Mouse (Mus musculus): Measurements from ENCODE around the gene Hras. TPM values are rescaled to one million over a fixed set of nuclear protein-coding genes. Genes with fewer than 3 reads are reported as not detected.

The Hras gene
- polyA plus RNA-seq, 1 experiment, result 91.5 TPM

GRCm38 (mm10) chr7:141168518-141168953 is 25.3 kb downstream of the Hras start:
- Histone ChIP-seq H3K4me3 (replicated peaks; ENCODE audit: extremely low read depth, low read depth, low read length) (peak overlapping the region; percentile 78), H3K4me1 (ENCODE audit: control insufficient read depth, insufficient read depth, low read length) (peaks cover 19% of the 10 kb centered on the region)
- WGBS, result 7% methylated on average over 22 of the region's 22 CpGs
- TF ChIP-seq POLR2A (IDR thresholded peaks at IDR 0.05; ENCODE audit: borderline replicate concordance, extremely low read depth, low read depth, low read length) (peak; percentile 63; the same call in 1 of the 2 replicates), CTCF (IDR thresholded peaks at IDR 0.05; ENCODE audit: insufficient read depth, low read length) (no peak)
- DNase-seq, result peak; percentile 68

GRCm38 (mm10) chr7:141167901-141168517 is 25.8 kb downstream of the Hras start:
- peaks cover 17% of the 10 kb centered on the region for H3K4me1 ChIP-seq (ENCODE audit: control insufficient read depth, insufficient read depth, low read length)
- TF ChIP-seq CTCF (IDR thresholded peaks at IDR 0.05; ENCODE audit: insufficient read depth, low read length), result no peak
- TF ChIP-seq POLR2A (IDR thresholded peaks at IDR 0.05; ENCODE audit: borderline replicate concordance, extremely low read depth, low read depth, low read length), result no peak; the same call in 1 of the 2 replicates
- 22% methylated on average over 7 of the region's 7 CpGs for WGBS
- H3K4me3 ChIP-seq (replicated peaks; ENCODE audit: extremely low read depth, low read depth, low read length), result peak overlapping the region; percentile 78
- DNase-seq, result peak; percentile 41

- 60% methylated on average over 6 of the region's 6 CpGs for WGBS
- Histone ChIP-seq H3K4me1 (ENCODE audit: control insufficient read depth, insufficient read depth, low read length) (peaks cover 12% of the 10 kb centered on the region), H3K4me3 (replicated peaks; ENCODE audit: extremely low read depth, low read depth, low read length) (no peak overlapping the region)
- DNase-seq, result no peak
- TF ChIP-seq CTCF (IDR thresholded peaks at IDR 0.05; ENCODE audit: insufficient read depth, low read length) (no peak), POLR2A (IDR thresholded peaks at IDR 0.05; ENCODE audit: borderline replicate concordance, extremely low read depth, low read depth, low read length) (no peak)
Observed at GRCm38 (mm10) chr7:141164850-141165249, 29.0 kb downstream of the Hras start.

GRCm38 (mm10) chr7:141164397-141164796 is 29.4 kb downstream of the Hras start:
- 82% methylated on average over 7 of the region's 7 CpGs for WGBS
- Histone ChIP-seq H3K4me3 (replicated peaks; ENCODE audit: extremely low read depth, low read depth, low read length) (no peak overlapping the region), H3K4me1 (ENCODE audit: control insufficient read depth, insufficient read depth, low read length) (peaks cover 8% of the 10 kb centered on the region)
- DNase-seq, result no peak
- TF ChIP-seq POLR2A (IDR thresholded peaks at IDR 0.05; ENCODE audit: borderline replicate concordance, extremely low read depth, low read depth, low read length) (no peak), CTCF (IDR thresholded peaks at IDR 0.05; ENCODE audit: insufficient read depth, low read length) (no peak)

GRCm38 (mm10) chr7:141155362-141155761 is 38.4 kb downstream of the Hras start:
- TF ChIP-seq CTCF (IDR thresholded peaks at IDR 0.05; ENCODE audit: insufficient read depth, low read length), result no peak
- TF ChIP-seq POLR2A (IDR thresholded peaks at IDR 0.05; ENCODE audit: borderline replicate concordance, extremely low read depth, low read depth, low read length), result no peak
- no peak for DNase-seq
- WGBS, result 71% methylated on average over 9 of the region's 9 CpGs
- Histone ChIP-seq H3K4me3 (replicated peaks; ENCODE audit: extremely low read depth, low read depth, low read length) (no peak overlapping the region), H3K4me1 (ENCODE audit: control insufficient read depth, insufficient read depth, low read length) (no peaks in the 10 kb centered on the region)

- H3K4me3 ChIP-seq (replicated peaks; ENCODE audit: extremely low read depth, low read depth, low read length), result no peak overlapping the region
- no peaks in the 10 kb centered on the region for H3K4me1 ChIP-seq (ENCODE audit: control insufficient read depth, insufficient read depth, low read length)
- 56% methylated on average over 4 of the region's 4 CpGs for WGBS
- no peak for DNase-seq
- TF ChIP-seq CTCF (IDR thresholded peaks at IDR 0.05; ENCODE audit: insufficient read depth, low read length) (no peak), POLR2A (IDR thresholded peaks at IDR 0.05; ENCODE audit: borderline replicate concordance, extremely low read depth, low read depth, low read length) (no peak)
Observed at GRCm38 (mm10) chr7:141148639-141149038, 45.2 kb downstream of the Hras start.

GRCm38 (mm10) chr7:141147044-141147443 is 46.8 kb downstream of the Hras start:
- Histone ChIP-seq H3K4me1 (ENCODE audit: control insufficient read depth, insufficient read depth, low read length) (no peaks in the 10 kb centered on the region), H3K4me3 (replicated peaks; ENCODE audit: extremely low read depth, low read depth, low read length) (no peak overlapping the region)
- no peak for TF ChIP-seq POLR2A (IDR thresholded peaks at IDR 0.05; ENCODE audit: borderline replicate concordance, extremely low read depth, low read depth, low read length)
- TF ChIP-seq CTCF (IDR thresholded peaks at IDR 0.05; ENCODE audit: insufficient read depth, low read length), result no peak
- DNase-seq, result no peak
- 82% methylated on average over 6 of the region's 6 CpGs for WGBS

GRCm38 (mm10) chr7:141146043-141146595 is 47.7 kb downstream of the Hras start:
- TF ChIP-seq POLR2A (IDR thresholded peaks at IDR 0.05; ENCODE audit: borderline replicate concordance, extremely low read depth, low read depth, low read length) (no peak), CTCF (IDR thresholded peaks at IDR 0.05; ENCODE audit: insufficient read depth, low read length) (no peak)
- no peak overlapping the region for H3K4me3 ChIP-seq (replicated peaks; ENCODE audit: extremely low read depth, low read depth, low read length)
- DNase-seq, result no peak
- H3K4me1 ChIP-seq (ENCODE audit: control insufficient read depth, insufficient read depth, low read length), result no peaks in the 10 kb centered on the region
- WGBS, result 90% methylated on average over 12 of the region's 12 CpGs

GRCm38 (mm10) chr7:141145403-141145802 is 48.4 kb downstream of the Hras start:
- WGBS, result 54% methylated on average over 1 of the region's 1 CpGs
- DNase-seq, result no peak
- TF ChIP-seq CTCF (IDR thresholded peaks at IDR 0.05; ENCODE audit: insufficient read depth, low read length) (no peak), POLR2A (IDR thresholded peaks at IDR 0.05; ENCODE audit: borderline replicate concordance, extremely low read depth, low read depth, low read length) (no peak)

GRCm38 (mm10) chr7:141144650-141145049 is 49.2 kb downstream of the Hras start:
- WGBS, result 84% methylated on average over 3 of the region's 3 CpGs
- TF ChIP-seq POLR2A (IDR thresholded peaks at IDR 0.05; ENCODE audit: borderline replicate concordance, extremely low read depth, low read depth, low read length) (no peak), CTCF (IDR thresholded peaks at IDR 0.05; ENCODE audit: insufficient read depth, low read length) (no peak)
- H3K4me3 ChIP-seq (replicated peaks; ENCODE audit: extremely low read depth, low read depth, low read length), result no peak overlapping the region

More at GRCm38 (mm10) chr7:141145403-141145802, 48.4 kb downstream of the Hras start:
- no peaks in the 10 kb centered on the region for H3K4me1 ChIP-seq (ENCODE audit: control insufficient read depth, insufficient read depth, low read length)
- no peak overlapping the region for H3K4me3 ChIP-seq (replicated peaks; ENCODE audit: extremely low read depth, low read depth, low read length)

More at GRCm38 (mm10) chr7:141144650-141145049, 49.2 kb downstream of the Hras start:
- DNase-seq, result no peak
- H3K4me1 ChIP-seq (ENCODE audit: control insufficient read depth, insufficient read depth, low read length), result no peaks in the 10 kb centered on the region
